ENCODE assay signal across 18 mouse cellular contexts in genomic region chr17:11271876-11272275, GRCm38 (mm10).
DNase-seq lines count a peak whose midpoint lies in the region; ATAC-seq and TF ChIP-seq lines count a peak whose summit lies in the region.
"Had no signal": no experiment of that assay in that cellular context is flagged by ENCODE, and none has a peak within 500 bp of the region (broad histone marks: within the 10 kb centered on the region; RNA-seq: fewer than 3 reads in every experiment).

No protein-coding gene starts in this region.

- no peak overlapping the region for H3K9ac ChIP-seq in hindbrain, postnatal 0 days (replicated peaks; ENCODE audit: low read length)
- no peak overlapping the region for H3K9ac ChIP-seq in hindbrain, embryonic 11.5 days (ENCODE audit: low read depth, low read length)
- H3K9ac ChIP-seq in neural tube, embryonic 15.5 days (replicated peaks): no peak overlapping the region
- H3K9ac ChIP-seq: forebrain, embryonic 15.5 days; heart, embryonic 15.5 days; hindbrain, embryonic 13.5 days; neural tube, embryonic 13.5 days had no signal

- H3K27ac ChIP-seq in hindbrain, postnatal 0 days: no peak overlapping the region
- no peak overlapping the region for H3K27ac ChIP-seq in hindbrain, embryonic 11.5 days (ENCODE audit: low read depth, low read length)
- H3K27ac ChIP-seq in neural tube, embryonic 15.5 days (replicated peaks): no peak overlapping the region
- H3K27ac ChIP-seq: forebrain, embryonic 15.5 days; heart, embryonic 15.5 days; hindbrain, embryonic 13.5 days; neural tube, embryonic 13.5 days had no signal

- no peaks in the 10 kb centered on the region for H3K4me1 ChIP-seq in hindbrain, postnatal 0 days (ENCODE audit: insufficient read depth, low read length)
- no peaks in the 10 kb centered on the region for H3K4me1 ChIP-seq in hindbrain, embryonic 11.5 days (replicated peaks; ENCODE audit: control insufficient read depth, insufficient read depth, low read length)
- H3K4me1 ChIP-seq in neural tube, embryonic 15.5 days: no peaks in the 10 kb centered on the region
- H3K4me1 ChIP-seq: forebrain, embryonic 15.5 days; heart, embryonic 15.5 days; hindbrain, embryonic 13.5 days; neural tube, embryonic 13.5 days had no signal

- H3K27me3 ChIP-seq in hindbrain, postnatal 0 days (ENCODE audit: insufficient read depth, low read length): no peaks in the 10 kb centered on the region
- no peaks in the 10 kb centered on the region for H3K27me3 ChIP-seq in hindbrain, embryonic 11.5 days (ENCODE audit: control insufficient read depth, insufficient read depth, low read length)
- no peaks in the 10 kb centered on the region for H3K27me3 ChIP-seq in neural tube, embryonic 15.5 days (replicated peaks)
- H3K27me3 ChIP-seq: forebrain, embryonic 15.5 days; heart, embryonic 15.5 days; hindbrain, embryonic 13.5 days; neural tube, embryonic 13.5 days had no signal

- H3K4me2 ChIP-seq in hindbrain, postnatal 0 days (ENCODE audit: low read depth, low read length): no peak overlapping the region
- no peak overlapping the region for H3K4me2 ChIP-seq in hindbrain, embryonic 11.5 days (replicated peaks; ENCODE audit: low read depth, low read length)
- no peak overlapping the region for H3K4me2 ChIP-seq in neural tube, embryonic 15.5 days
- H3K4me2 ChIP-seq: forebrain, embryonic 15.5 days; heart, embryonic 15.5 days; hindbrain, embryonic 13.5 days; neural tube, embryonic 13.5 days had no signal

- no peak overlapping the region for H3K4me3 ChIP-seq in hindbrain, postnatal 0 days (ENCODE audit: low read length)
- no peak overlapping the region for H3K4me3 ChIP-seq in hindbrain, embryonic 11.5 days (ENCODE audit: low read depth, low read length)
- H3K4me3 ChIP-seq in neural tube, embryonic 15.5 days (replicated peaks): no peak overlapping the region
- H3K4me3 ChIP-seq: forebrain, embryonic 15.5 days; heart, embryonic 15.5 days; hindbrain, embryonic 13.5 days; neural tube, embryonic 13.5 days had no signal

- H3K9me3 ChIP-seq in hindbrain, postnatal 0 days (ENCODE audit: low read length): no peaks in the 10 kb centered on the region
- no peaks in the 10 kb centered on the region for H3K9me3 ChIP-seq in hindbrain, embryonic 11.5 days (ENCODE audit: control insufficient read depth, low read length)
- H3K9me3 ChIP-seq in neural tube, embryonic 15.5 days (replicated peaks): no peaks in the 10 kb centered on the region
- H3K9me3 ChIP-seq: forebrain, embryonic 15.5 days; heart, embryonic 15.5 days; hindbrain, embryonic 13.5 days; neural tube, embryonic 13.5 days had no signal

- peak; percentile 14 for DNase-seq in adrenal gland, postnatal 10 days
- no peak for DNase-seq in adrenal gland, postnatal 25 days
- DNase-seq in hindbrain, postnatal 0 days (ENCODE audit: low spot score): peak; percentile 40
- no peak for DNase-seq in hindbrain, embryonic 11.5 days (ENCODE audit: low spot score)
- peak; percentile 67 for DNase-seq in layer of hippocampus, adult 9-11 months
- peak; percentile 54 to 58 for DNase-seq in right cerebral cortex, postnatal 10 days (ENCODE audit: low spot score in 2 of 2)
- no peak for DNase-seq in urinary bladder, adult 18-20 months (ENCODE audit: low spot score in 2 of 2)
- DNase-seq: gastrocnemius, postnatal 36 days; kidney, adult 18-20 months; kidney, postnatal 4 days; lung, adult 18-20 months; thymus, postnatal 14 days had no signal

- H3K36me3 ChIP-seq in hindbrain, postnatal 0 days (ENCODE audit: insufficient read depth, low read length): no peaks in the 10 kb centered on the region
- H3K36me3 ChIP-seq in hindbrain, embryonic 11.5 days (ENCODE audit: control insufficient read depth, insufficient read depth, low read length): no peaks in the 10 kb centered on the region
- H3K36me3 ChIP-seq in neural tube, embryonic 15.5 days: no peaks in the 10 kb centered on the region
- H3K36me3 ChIP-seq: forebrain, embryonic 15.5 days; heart, embryonic 15.5 days; hindbrain, embryonic 13.5 days; neural tube, embryonic 13.5 days had no signal

- TF ChIP-seq CTCF in hindbrain, postnatal 0 days (IDR thresholded peaks at IDR 0.05; ENCODE audit: low read depth): no peak

- no peak for ATAC-seq in hindbrain, postnatal 0 days
- ATAC-seq in hindbrain, embryonic 11.5 days (ENCODE audit: low FRiP score): no peak
- ATAC-seq in neural tube, embryonic 15.5 days (ENCODE audit: low FRiP score): no peak
- ATAC-seq: forebrain, embryonic 15.5 days; midbrain, embryonic 16.5 days had no signal

Comparison
In these comparisons a context has a peak if more than half of its experiments do, and no peak if none do; other contexts are left out.
1. DNase-seq: peak in adrenal gland, postnatal 10 days (single experiment), hindbrain, postnatal 0 days (single experiment), layer of hippocampus, adult 9-11 months (single experiment) and right cerebral cortex, postnatal 10 days (2 of 2); none in adrenal gland, postnatal 25 days (single experiment), hindbrain, embryonic 11.5 days (single experiment) and urinary bladder, adult 18-20 months (0 of 2).